Mouse (Mus musculus) lung, adult 2 months (tissue): ENCODE results near the gene Mei1. TPM values are rescaled to one million over a fixed set of nuclear protein-coding genes. Genes with fewer than 3 reads are reported as not detected.
"Not testable (repeated sequence)": the region's sequence is repeated elsewhere in the genome, so short reads cannot be mapped to it uniquely, and the experiment has no call there.

Experiments used
- DNase-seq: peaks from one replicate; pipeline ENCODE4 v3.0.0; 2022
- H3K4me1 ChIP-seq: fragments of 200-500 bp; 2 replicates; pipeline ENCODE4 v1.6.1; 2011; ENCODE audit warnings: low read length; ENCODE audit not compliant: control insufficient read depth, insufficient read depth
- H3K4me3 ChIP-seq: fragments of 200-500 bp; replicated peaks from 2 replicates; pipeline ENCODE3; 2011; ENCODE audit warnings: low read depth, mild to moderate bottlenecking, control low read depth, low read length; ENCODE audit errors: extremely low read depth
- CTCF ChIP-seq: fragments of 200-500 bp; IDR thresholded peaks from 2 replicates; pipeline ENCODE4 v1.5.1; 2011; ENCODE audit warnings: mild to moderate bottlenecking, low read length, control low read depth; ENCODE audit not compliant: insufficient read depth
- POLR2A ChIP-seq: fragments of 200-500 bp; IDR thresholded peaks from 2 replicates; pipeline ENCODE4 v1.6.1; 2011; ENCODE audit warnings: low read depth, mild to moderate bottlenecking, control low read depth, low read length, borderline replicate concordance; ENCODE audit errors: extremely low read depth
- WGBS: fragments of 180-500 bp; shearing (Covaris S2); methylation state at CpG from one replicate; pipeline ENCODE4 v1.1.7; 2018; 5-methylcytosine and 5-hydroxymethylcytosine counted together
- polyA plus RNA-seq: library from polyadenylated mRNA; depleted of rRNA; stranded (reverse); fragments of >200 nt; gene quantifications from 2 replicates; pipeline ENCODE4 v1.2.3, GENCODE M21; 2012

The Mei1 gene
- polyA plus RNA-seq, 1 experiment, result not detected

DNA sequence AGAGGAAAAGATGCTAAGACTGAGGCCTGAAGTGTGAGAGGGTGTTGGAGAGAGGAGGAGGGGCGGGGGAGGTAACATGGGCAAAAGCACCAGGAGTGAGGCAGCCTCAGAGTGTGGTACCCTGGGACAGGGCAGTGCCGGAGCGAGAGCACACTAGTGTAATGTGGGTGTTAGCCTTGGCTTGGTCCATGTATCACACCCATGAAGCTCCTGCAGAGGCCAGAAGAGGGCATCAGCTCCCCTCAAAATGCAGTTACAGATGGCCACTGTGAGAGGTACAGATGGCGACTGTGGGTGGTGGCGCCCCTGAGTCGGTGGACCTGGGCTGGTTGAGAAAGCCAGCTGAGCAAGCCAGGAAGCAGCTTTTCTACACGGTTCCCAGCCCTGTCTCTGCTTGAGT is 11.4 kb downstream of the Mei1 start:
- no peaks in the 10 kb centered on the region for H3K4me1 ChIP-seq
- DNase-seq, result no peak
- WGBS, result 27% methylated on average over 7 of the region's 7 CpGs
- TF ChIP-seq POLR2A (no peak), CTCF (peak; percentile 36)
- no peak overlapping the region for H3K4me3 ChIP-seq

DNA sequence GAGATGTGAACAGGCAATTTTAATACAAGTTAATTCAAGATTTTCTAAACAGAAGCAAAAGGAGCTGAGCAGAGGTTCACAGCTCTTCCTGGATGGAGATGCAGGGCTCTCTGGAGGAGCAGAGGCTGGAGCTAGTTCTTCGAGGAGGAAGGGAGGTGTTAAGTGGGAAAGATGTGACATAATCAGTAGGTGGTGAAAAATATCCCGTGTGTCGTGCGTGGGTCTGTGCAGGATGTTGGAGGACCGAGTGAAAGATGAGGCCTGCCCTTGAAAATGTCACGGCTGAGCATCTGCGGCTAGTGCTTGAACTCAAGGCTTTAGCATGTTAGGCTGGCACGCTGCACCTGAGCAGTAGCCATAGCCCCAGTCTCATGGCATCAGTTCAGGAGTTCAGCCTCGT is 15.8 kb downstream of the Mei1 start:
- DNase-seq, result no peak
- WGBS, result 67% methylated on average over 9 of the region's 9 CpGs
- TF ChIP-seq POLR2A, result no peak
- TF ChIP-seq CTCF, result no peak

DNA sequence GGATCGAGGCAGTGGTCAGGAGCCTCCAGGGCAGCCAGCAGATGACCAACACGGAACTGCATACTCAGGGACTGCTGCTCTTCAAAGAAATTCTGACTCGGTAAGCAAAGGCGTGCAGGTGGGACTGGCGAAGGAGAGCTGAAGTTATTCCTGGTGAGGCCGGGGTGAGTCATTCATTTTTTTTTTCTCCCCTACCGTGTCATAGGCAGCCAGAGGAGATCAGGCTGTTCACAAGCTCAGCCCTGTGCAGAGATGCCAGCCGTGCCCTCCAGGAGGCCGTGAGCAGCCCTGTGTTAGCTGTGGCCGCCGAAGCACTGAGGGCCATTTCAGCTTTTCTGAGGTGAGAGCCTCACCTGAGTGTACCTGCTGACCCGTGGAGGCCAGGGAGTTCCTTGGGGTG is 16.3 kb downstream of the Mei1 start:
- Histone ChIP-seq H3K4me1 (no peaks in the 10 kb centered on the region), H3K4me3 (no peak overlapping the region)
- WGBS, result 68% methylated on average over 12 of the region's 12 CpGs
- no peak for DNase-seq
- TF ChIP-seq POLR2A (no peak), CTCF (no peak)

More for the DNA sequence above, 15.8 kb downstream of the Mei1 start:
- no peak overlapping the region for H3K4me3 ChIP-seq
- no peaks in the 10 kb centered on the region for H3K4me1 ChIP-seq

DNA sequence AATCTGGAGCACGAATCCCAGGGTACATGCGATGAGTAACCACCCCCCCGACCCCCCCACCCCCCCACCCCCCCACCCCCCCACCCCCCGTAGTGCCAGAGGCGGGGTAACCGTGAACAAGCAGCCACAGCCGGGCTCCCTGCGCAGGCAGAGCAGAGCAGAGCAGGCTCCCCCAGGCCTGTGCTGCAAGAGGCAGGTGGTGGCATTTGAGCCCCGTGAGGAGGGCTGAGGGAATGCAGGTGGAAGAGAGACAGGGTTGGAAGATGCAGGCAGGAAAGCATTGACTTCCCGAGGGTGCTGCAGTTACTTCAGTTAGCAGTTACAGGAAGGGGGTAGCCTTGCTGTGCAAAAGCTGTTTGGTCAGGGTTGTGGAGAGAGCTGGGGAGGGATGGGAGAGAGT is 17.5 kb downstream of the Mei1 start:
- no peaks in the 10 kb centered on the region for H3K4me1 ChIP-seq
- TF ChIP-seq CTCF, result no peak
- TF ChIP-seq POLR2A, result no peak
- H3K4me3 ChIP-seq, result no peak overlapping the region
- 11% methylated on average over 10 of the region's 10 CpGs for WGBS
- DNase-seq, result no peak

DNA sequence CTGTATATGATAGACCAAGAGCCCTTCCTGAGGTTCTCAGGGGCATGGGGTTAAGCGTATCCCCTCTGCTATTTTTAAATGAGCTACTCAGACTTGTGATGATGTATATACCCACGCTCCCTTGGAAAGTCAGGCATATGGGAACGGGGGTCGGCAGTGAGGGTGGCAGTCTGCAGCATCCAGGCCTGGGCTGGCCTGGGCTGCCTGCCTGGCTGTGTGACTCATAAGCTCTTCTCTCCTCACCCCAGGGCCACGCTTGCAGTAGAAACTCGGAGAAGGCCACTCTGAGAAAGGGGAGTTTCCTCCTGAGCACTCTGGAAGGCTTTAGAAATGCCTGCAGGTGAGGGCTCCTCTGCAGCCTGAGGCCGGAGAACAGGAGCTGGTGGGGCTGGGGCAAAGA is 21.3 kb downstream of the Mei1 start:
- DNase-seq, result no peak
- 72% methylated on average over 7 of the region's 7 CpGs for WGBS
- H3K4me1 ChIP-seq, result no peaks in the 10 kb centered on the region
- H3K4me3 ChIP-seq, result no peak overlapping the region
- TF ChIP-seq CTCF (no peak), POLR2A (no peak)

DNA sequence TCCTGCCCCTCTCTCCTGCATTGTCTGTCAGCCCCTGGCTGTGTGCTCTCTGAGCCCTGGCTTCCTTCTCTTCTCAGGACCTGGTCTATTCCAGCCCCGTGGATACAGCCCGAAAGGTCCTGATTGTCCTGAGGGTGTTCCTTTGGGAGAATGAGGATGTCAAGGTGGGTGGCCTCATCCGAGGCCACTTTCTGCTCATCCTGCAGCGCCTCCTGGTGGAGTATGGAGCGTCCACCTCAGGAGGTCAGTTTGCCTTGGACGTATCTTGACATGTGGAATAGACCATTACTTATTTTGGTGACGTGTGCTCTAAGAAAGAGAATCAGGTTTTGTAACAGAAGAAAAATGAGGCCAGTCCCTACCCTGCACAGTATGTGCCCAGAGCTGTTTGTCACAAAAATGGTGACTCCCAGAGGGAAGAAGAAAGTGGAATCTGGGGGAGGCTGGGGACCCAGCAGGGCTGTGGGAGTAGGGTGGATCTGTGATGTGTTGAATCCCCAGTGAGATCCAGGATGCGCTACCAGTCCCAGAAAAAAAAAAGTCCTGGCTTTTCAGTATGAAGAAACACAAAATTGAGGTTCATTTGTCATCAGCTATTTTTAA is 37.3 kb downstream of the Mei1 start:
- Histone ChIP-seq H3K4me1 (no peaks in the 10 kb centered on the region), H3K4me3 (no peak overlapping the region)
- 18% methylated on average over 8 of the region's 8 CpGs for WGBS
- DNase-seq, result peak; percentile 8
- no peak for TF ChIP-seq POLR2A
- TF ChIP-seq CTCF, result peak; percentile 69

DNA sequence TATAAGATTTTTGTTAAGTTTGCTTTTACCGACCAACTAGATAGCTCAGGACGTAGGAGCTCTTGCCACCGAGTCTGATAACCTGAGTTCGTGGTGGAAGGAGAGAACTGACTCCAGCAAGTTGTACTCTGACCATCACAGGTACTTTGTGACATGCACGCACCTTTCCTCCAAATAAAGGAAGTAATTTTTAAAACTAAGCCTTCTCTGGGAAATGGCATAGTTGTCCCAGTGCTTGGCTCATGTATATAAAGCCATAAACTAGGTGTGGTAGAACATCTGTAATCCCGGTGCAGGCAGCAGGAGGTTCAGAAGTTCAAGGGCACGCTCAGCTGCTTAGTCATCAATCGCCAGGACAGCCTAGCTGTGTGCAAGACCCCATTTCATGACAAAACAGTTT is 50.7 kb downstream of the Mei1 start:
- WGBS, result 80% methylated on average over 8 of the region's 8 CpGs
- no peaks in the 10 kb centered on the region for H3K4me1 ChIP-seq
- TF ChIP-seq CTCF, result no peak
- no peak for TF ChIP-seq POLR2A
- DNase-seq, result no peak
- no peak overlapping the region for H3K4me3 ChIP-seq

DNA sequence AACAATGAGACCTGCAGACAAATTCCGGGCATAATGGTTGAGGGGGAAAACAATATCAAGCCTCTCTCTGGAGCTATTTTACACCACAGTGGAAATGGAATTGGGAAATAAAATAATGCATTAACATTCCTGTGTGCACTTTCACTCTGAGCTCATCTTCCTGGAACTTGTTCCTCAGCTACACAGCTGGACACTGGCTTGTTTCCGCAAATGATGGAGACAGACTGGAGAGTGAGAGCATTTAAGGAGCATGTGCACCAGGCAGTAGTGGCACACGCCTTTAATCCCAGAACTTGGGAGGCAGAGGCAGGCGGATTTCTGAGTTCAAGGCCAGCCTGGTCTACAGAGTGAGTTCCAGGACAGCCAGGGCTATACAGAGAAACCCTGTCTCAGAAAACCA is 56.9 kb downstream of the Mei1 start:
- not testable (repeated sequence) for DNase-seq, H3K4me1 ChIP-seq, H3K4me3 ChIP-seq
- WGBS, result 79% methylated on average over 4 of the region's 4 CpGs

DNA sequence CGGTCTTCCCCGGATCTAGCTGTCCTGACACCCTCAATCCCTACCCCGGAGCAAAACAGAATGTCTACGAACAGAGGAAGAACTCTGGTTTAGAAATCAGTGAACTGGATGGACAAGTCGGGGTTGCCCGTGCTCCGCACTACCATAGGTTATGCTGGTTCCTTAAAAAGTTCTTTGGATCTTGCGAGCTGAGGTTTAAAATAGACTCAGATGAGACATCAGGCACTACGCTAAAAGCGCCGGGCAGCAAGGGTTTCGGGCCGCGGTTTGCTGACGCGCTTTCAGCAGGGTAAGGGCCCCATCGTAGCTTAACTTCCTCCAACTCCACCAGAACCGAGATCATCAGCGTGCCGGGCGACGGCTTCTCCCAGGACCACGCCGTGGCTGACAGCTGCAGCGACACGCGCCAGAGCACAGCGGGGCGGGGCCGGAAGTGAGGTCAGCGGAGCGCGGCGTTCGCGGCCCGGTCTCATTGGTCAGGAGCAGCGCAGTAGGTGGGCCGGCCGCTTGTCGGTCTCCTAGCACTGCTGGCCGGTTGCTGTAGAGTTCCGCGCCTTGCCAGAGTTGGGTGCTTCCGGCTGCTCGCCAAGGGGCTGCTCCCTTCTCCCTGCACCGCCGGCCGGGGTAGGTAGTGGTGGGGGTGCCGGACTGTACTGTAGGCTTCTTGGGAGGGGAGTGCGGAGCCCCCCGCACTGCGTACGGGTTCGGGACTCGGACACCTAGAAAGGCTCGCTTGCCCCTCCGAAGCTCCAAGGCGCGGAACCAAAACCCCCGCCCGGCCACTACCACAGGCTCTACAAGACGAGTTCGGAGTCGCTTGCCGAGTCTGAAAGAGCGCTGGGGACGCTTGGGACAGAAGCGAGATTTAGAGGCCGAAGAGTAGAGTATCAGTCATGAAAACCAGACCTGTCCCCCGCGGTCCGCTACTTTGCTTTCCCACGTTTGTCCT is 57.9 kb downstream of the Mei1 start, which contains the start of gene Ccdc134:
TSS of gene Ccdc134 (plus strand) at position 497 of the 949 bp plus-strand sequence.
- WGBS, result under 1% methylated on average over 74 of the region's 74 CpGs

DNA sequence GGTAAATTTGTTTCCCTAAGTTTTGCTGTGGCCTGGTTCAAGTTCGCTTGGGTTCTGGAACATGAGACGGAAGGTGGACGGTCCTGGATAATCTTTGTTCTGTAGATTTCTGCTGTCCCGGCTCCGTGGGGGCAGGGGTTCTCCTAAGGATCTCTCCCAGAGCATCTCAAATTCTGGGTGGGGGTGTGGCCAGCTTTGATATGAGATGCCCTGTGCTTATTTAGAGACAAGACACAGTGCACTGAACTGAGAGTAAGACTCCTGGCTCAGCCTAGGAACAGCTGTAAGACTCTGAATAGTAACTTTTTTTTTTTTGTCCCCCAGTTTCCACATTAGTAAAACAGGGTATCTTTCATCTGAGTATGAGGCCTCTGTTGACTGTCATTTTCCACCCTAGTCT is 58.6 kb downstream of the Mei1 start:
- H3K4me3 ChIP-seq, result peak overlapping the region; percentile 92
- no peak for DNase-seq
- H3K4me1 ChIP-seq, result peaks cover 5% of the 10 kb centered on the region; the same call in 1 of the 2 replicates
- TF ChIP-seq CTCF, result no peak
- TF ChIP-seq POLR2A, result no peak
- WGBS, result 2% methylated on average over 5 of the region's 5 CpGs

More for the DNA sequence above, 57.9 kb downstream of the Mei1 start, which contains the start of gene Ccdc134:
- peak; percentile 96 for DNase-seq
- TF ChIP-seq CTCF, result no peak
- TF ChIP-seq POLR2A, result peak; percentile 63; the same call in 1 of the 2 replicates
- H3K4me3 ChIP-seq, result peak within 1 kb of the TSS; percentile 92
- H3K4me1 ChIP-seq, result peaks cover 5% of the 10 kb centered on the region; the same call in 1 of the 2 replicates
